Mouse (Mus musculus) stomach, postnatal 0 days (tissue): ENCODE data around the gene 1110017D15Rik.

Experiments
- CTCF ChIP-seq: IDR thresholded peaks from 2 replicates; pipeline ENCODE4 v1.5.1; 2016; ENCODE audit warnings: antibody characterized with exemption, low read depth, mild to moderate bottlenecking, moderate library complexity
- EP300 ChIP-seq: optimal IDR thresholded peaks from 2 replicates; pipeline ENCODE3; 2016; ENCODE audit warnings: antibody characterized with exemption

- TF ChIP-seq EP300 (no peak), CTCF (no peak)
These were observed 46.2 kb upstream of the 1110017D15Rik start for GRCm38 (mm10) chr4:41563297-41563696.
